Mouse (Mus musculus) liver, embryonic 15.5 days (tissue): ENCODE measurements around the gene Zfp281. TPM values are rescaled to one million over a fixed set of nuclear protein-coding genes. Genes with fewer than 3 reads are reported as not detected.

Experiments used
- ATAC-seq: fragments of 200-750 bp; cut with Nextera tagmentation; 2 replicates; pipeline ENCODE4 v1.8.0; 2017; ENCODE audit warnings: moderate number of reproducible peaks, mild to moderate bottlenecking, moderate library complexity; ENCODE audit not compliant: insufficient read depth
- H3K27ac ChIP-seq: fragments of 300-500 bp; sonication (generic); replicated peaks from 2 replicates; pipeline ENCODE4 v1.5.1; 2015; ENCODE audit warnings: mild to moderate bottlenecking, inconsistent platforms
- H3K27me3 ChIP-seq: fragments of 300-500 bp; sonication (generic); 2 replicates; pipeline ENCODE4 v1.6.1; 2015; ENCODE audit warnings: mild to moderate bottlenecking, inconsistent platforms
- H3K36me3 ChIP-seq: fragments of 300-500 bp; sonication (generic); replicated peaks from 2 replicates; pipeline ENCODE4 v1.6.1; 2015; ENCODE audit warnings: moderate library complexity, mild to moderate bottlenecking, inconsistent platforms
- H3K4me1 ChIP-seq: fragments of 300-500 bp; sonication (generic); replicated peaks from 2 replicates; pipeline ENCODE4 v1.6.1; 2015; ENCODE audit warnings: inconsistent platforms
- H3K4me2 ChIP-seq: fragments of 300-500 bp; sonication (generic); 2 replicates; pipeline ENCODE4 v1.6.1; 2015; ENCODE audit warnings: moderate library complexity, mild to moderate bottlenecking, inconsistent platforms
- H3K4me3 ChIP-seq: fragments of 300-500 bp; sonication (generic); replicated peaks from 2 replicates; pipeline ENCODE4 v1.5.1; 2015; ENCODE audit warnings: mild to moderate bottlenecking, inconsistent platforms
- H3K9ac ChIP-seq: fragments of 300-500 bp; sonication (generic); 2 replicates; pipeline ENCODE4 v1.6.1; 2015; ENCODE audit warnings: moderate library complexity, mild to moderate bottlenecking, inconsistent platforms
- H3K9me3 ChIP-seq: fragments of 300-500 bp; sonication (generic); replicated peaks from 2 replicates; pipeline ENCODE4 v1.6.1; 2016; ENCODE audit warnings: inconsistent platforms
- WGBS: fragments of 180-500 bp; shearing (Covaris S2); methylation state at CpG from one replicate; pipeline ENCODE4 v1.1.7; 2015; ENCODE audit warnings: mixed read lengths; ENCODE audit not compliant: insufficient replicate concordance; 5-methylcytosine and 5-hydroxymethylcytosine counted together
- polyA plus RNA-seq: library from polyadenylated mRNA; unstranded; fragments of >200 nt; fragmentation: Nextera tagmentation; extraction: Ambion mirVana; gene quantifications from 2 replicates; pipeline ENCODE4 v1.2.1, GENCODE M21; 2015

Gene Zfp281
- polyA plus RNA-seq, 1 experiment from 2014 or later: 6.0 TPM

GRCm38 (mm10) chr1:136614748-136615440 lies 9.8 kb upstream of the Zfp281 start:
- Histone ChIP-seq H3K4me2 (no peak overlapping the region), H3K9ac (no peak overlapping the region), H3K27ac (peak overlapping the region; percentile 64), H3K4me3 (no peak overlapping the region), H3K9me3 (no peaks in the 10 kb centered on the region), H3K27me3 (no peaks in the 10 kb centered on the region), H3K4me1 (peaks cover 20% of the 10 kb centered on the region), H3K36me3 (no peaks in the 10 kb centered on the region)
- ATAC-seq: peak; percentile 70
- WGBS: 67% methylated on average over 11 of the region's 11 CpGs

GRCm38 (mm10) chr1:136617163-136617788 lies 7.4 kb upstream of the Zfp281 start:
- H3K4me2 ChIP-seq: no peak overlapping the region
- WGBS: 28% methylated on average over 7 of the region's 7 CpGs
- no peak overlapping the region for H3K4me3 ChIP-seq
- no peaks in the 10 kb centered on the region for H3K36me3 ChIP-seq
- H3K9me3 ChIP-seq: no peaks in the 10 kb centered on the region
- peaks cover 20% of the 10 kb centered on the region for H3K4me1 ChIP-seq
- H3K9ac ChIP-seq: no peak overlapping the region
- H3K27ac ChIP-seq: no peak overlapping the region
- no peaks in the 10 kb centered on the region for H3K27me3 ChIP-seq
- no peak for ATAC-seq

- Histone ChIP-seq H3K4me3 (no peak overlapping the region), H3K36me3 (no peaks in the 10 kb centered on the region), H3K4me1 (peaks cover 20% of the 10 kb centered on the region), H3K27me3 (no peaks in the 10 kb centered on the region), H3K4me2 (no peak overlapping the region), H3K9ac (no peak overlapping the region), H3K27ac (no peak overlapping the region), H3K9me3 (no peaks in the 10 kb centered on the region)
- 42% methylated on average over 1 of the region's 1 CpGs for WGBS
- no peak for ATAC-seq
Observed at GRCm38 (mm10) chr1:136618570-136618969, 6.1 kb upstream of the Zfp281 start.

DNA sequence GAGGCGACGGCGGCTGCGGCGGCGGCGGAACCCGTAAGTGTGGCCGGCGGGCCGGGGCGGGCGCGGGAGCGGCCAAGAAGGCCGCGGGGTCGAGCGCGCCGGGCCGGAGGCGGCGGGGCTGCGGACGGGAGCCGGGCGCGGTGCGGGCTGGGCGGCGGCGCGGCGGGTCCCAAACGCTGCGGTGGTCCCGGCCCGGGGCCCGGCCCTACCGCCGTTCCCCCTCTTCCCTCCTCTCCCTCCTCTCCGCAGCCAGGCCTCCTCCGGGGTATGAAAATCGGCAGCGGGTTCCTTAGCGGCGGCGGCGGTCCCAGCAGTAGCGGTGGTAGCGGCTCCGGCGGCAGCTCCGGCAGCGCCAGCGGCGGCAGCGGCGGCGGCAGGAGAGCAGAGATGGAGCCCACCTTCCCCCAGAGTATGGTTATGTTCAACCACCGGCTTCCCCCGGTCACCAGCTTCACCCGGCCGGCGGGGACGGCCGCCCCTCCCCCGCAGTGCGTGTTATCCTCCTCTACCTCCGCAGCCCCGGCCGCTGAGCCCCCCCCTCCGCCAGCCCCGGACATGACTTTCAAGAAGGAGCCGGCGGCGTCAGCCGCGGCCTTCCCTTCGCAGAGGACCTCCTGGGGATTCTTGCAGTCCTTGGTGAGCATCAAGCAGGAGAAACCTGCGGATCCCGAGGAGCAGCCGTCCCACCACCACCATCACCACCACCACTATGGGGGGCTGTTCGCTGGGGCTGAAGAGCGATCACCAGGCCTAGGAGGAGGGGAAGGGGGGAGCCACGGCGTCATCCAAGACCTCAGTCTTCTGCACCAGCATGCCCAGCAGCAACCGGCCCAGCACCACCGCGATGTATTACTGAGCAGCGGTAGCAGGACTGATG lies 556 bp downstream of the Zfp281 start:
- peak; percentile 69 for ATAC-seq
- Histone ChIP-seq H3K36me3 (peaks cover 17% of the 10 kb centered on the region; the same call in 1 of the 2 replicates), H3K9ac (peak overlapping the region; percentile 87), H3K9me3 (no peaks in the 10 kb centered on the region), H3K27ac (peak overlapping the region; percentile 74), H3K27me3 (no peaks in the 10 kb centered on the region), H3K4me2 (peak overlapping the region; percentile 95), H3K4me3 (peak overlapping the region; percentile 92), H3K4me1 (peaks cover 33% of the 10 kb centered on the region)
- WGBS: 2% methylated on average over 88 of the region's 92 CpGs

DNA sequence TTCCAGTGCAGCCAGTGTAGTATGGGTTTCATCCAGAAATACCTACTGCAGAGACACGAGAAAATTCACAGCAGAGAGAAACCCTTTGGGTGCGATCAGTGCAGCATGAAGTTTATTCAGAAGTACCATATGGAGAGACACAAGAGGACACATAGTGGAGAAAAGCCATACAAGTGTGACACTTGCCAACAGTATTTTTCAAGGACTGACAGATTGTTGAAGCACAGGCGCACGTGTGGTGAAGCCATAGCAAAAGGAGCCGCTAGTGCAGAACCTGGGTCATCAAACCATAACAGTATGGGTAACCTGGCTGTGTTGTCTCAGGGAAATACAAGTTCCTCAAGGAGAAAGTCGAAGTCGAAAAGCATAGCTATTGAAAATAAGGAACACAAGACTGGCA lies 1.4 kb downstream of the Zfp281 start:
- H3K4me1 ChIP-seq: peaks cover 35% of the 10 kb centered on the region
- H3K4me3 ChIP-seq: peak overlapping the region; percentile 92
- H3K36me3 ChIP-seq: peaks cover 17% of the 10 kb centered on the region; the same call in 1 of the 2 replicates
- ATAC-seq: no peak
- H3K9me3 ChIP-seq: no peaks in the 10 kb centered on the region
- H3K27ac ChIP-seq: no peak overlapping the region
- H3K9ac ChIP-seq: peak overlapping the region; percentile 87; the same call in 1 of the 2 replicates
- no peaks in the 10 kb centered on the region for H3K27me3 ChIP-seq
- peak overlapping the region; percentile 95 for H3K4me2 ChIP-seq
- 72% methylated on average over 7 of the region's 7 CpGs for WGBS

- Histone ChIP-seq H3K27me3 (no peaks in the 10 kb centered on the region), H3K9me3 (no peaks in the 10 kb centered on the region), H3K36me3 (peaks cover 17% of the 10 kb centered on the region; the same call in 1 of the 2 replicates), H3K4me3 (no peak overlapping the region), H3K4me1 (peaks cover 38% of the 10 kb centered on the region), H3K4me2 (peak overlapping the region; percentile 95), H3K27ac (no peak overlapping the region), H3K9ac (no peak overlapping the region)
- ATAC-seq: no peak
- 82% methylated on average over 5 of the region's 5 CpGs for WGBS
Observed at GRCm38 (mm10) chr1:136626756-136627155, 2.1 kb downstream of the Zfp281 start.

GRCm38 (mm10) chr1:136627591-136627990 lies 2.9 kb downstream of the Zfp281 start:
- Histone ChIP-seq H3K4me2 (peak overlapping the region; percentile 95), H3K9me3 (no peaks in the 10 kb centered on the region), H3K9ac (no peak overlapping the region), H3K27me3 (no peaks in the 10 kb centered on the region), H3K36me3 (peaks cover 17% of the 10 kb centered on the region; the same call in 1 of the 2 replicates), H3K27ac (no peak overlapping the region), H3K4me3 (no peak overlapping the region), H3K4me1 (peaks cover 38% of the 10 kb centered on the region)
- ATAC-seq: no peak
- WGBS: 72% methylated on average over 5 of the region's 5 CpGs

DNA sequence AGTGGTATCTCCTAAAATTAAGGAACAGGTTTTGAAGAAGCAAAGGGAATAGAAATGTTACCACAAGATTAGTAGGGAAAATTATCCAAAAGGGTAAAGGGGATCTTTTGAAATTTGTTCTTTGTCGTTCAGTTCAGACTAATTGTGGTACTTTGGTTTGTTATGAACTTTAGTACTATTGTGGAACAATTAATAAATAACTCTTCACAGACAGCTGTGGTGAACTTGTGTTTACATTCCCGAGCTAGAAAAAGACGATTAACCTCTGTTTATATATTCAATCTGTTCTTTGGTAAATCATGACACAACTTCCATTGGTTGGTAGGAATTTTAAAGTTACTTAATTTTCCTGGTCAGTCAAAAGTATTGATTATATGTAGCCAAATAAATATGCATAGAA lies 8.2 kb downstream of the Zfp281 start:
- H3K4me2 ChIP-seq: no peak overlapping the region
- 67% methylated on average over 3 of the region's 3 CpGs for WGBS
- no peak overlapping the region for H3K27ac ChIP-seq
- no peaks in the 10 kb centered on the region for H3K36me3 ChIP-seq
- no peaks in the 10 kb centered on the region for H3K27me3 ChIP-seq
- ATAC-seq: no peak
- no peaks in the 10 kb centered on the region for H3K9me3 ChIP-seq
- H3K4me1 ChIP-seq: peaks cover 17% of the 10 kb centered on the region
- no peak overlapping the region for H3K9ac ChIP-seq
- no peak overlapping the region for H3K4me3 ChIP-seq

- no peaks in the 10 kb centered on the region for H3K36me3 ChIP-seq
- no peaks in the 10 kb centered on the region for H3K27me3 ChIP-seq
- no peak overlapping the region for H3K9ac ChIP-seq
- no peak for ATAC-seq
- no peak overlapping the region for H3K4me3 ChIP-seq
- no peak overlapping the region for H3K4me2 ChIP-seq
- 12% methylated on average over 6 of the region's 6 CpGs for WGBS
- H3K27ac ChIP-seq: no peak overlapping the region
- H3K4me1 ChIP-seq: peaks cover 17% of the 10 kb centered on the region
- H3K9me3 ChIP-seq: no peaks in the 10 kb centered on the region
Observed at GRCm38 (mm10) chr1:136635644-136636043, 10.9 kb downstream of the Zfp281 start.

- 80% methylated on average over 6 of the region's 6 CpGs for WGBS
- Histone ChIP-seq H3K27ac (no peak overlapping the region), H3K27me3 (no peaks in the 10 kb centered on the region), H3K4me3 (no peak overlapping the region), H3K4me1 (peaks cover 12% of the 10 kb centered on the region), H3K9me3 (no peaks in the 10 kb centered on the region), H3K4me2 (no peak overlapping the region), H3K9ac (no peak overlapping the region), H3K36me3 (no peaks in the 10 kb centered on the region)
- ATAC-seq: no peak
Observed at GRCm38 (mm10) chr1:136636946-136637345, 12.2 kb downstream of the Zfp281 start.

GRCm38 (mm10) chr1:136637696-136638095 lies 13.0 kb downstream of the Zfp281 start:
- no peak overlapping the region for H3K9ac ChIP-seq
- WGBS: 59% methylated on average over 4 of the region's 4 CpGs
- no peak overlapping the region for H3K4me3 ChIP-seq
- no peak overlapping the region for H3K4me2 ChIP-seq
- no peaks in the 10 kb centered on the region for H3K36me3 ChIP-seq
- H3K27ac ChIP-seq: no peak overlapping the region
- peaks cover 12% of the 10 kb centered on the region for H3K4me1 ChIP-seq
- no peaks in the 10 kb centered on the region for H3K27me3 ChIP-seq
- H3K9me3 ChIP-seq: no peaks in the 10 kb centered on the region
- ATAC-seq: no peak
